Mouse (Mus musculus) erythroblast, embryonic 14.5 days (primary cell): ENCODE measurements around the gene Shisa9.

ENCODE experiments used
- GATA1 ChIP-seq: IDR thresholded peaks from 2 replicates; pipeline ENCODE4 v1.6.1; 2012; ENCODE audit warnings: low read length, inconsistent platforms, mixed read lengths
- TAL1 ChIP-seq: IDR thresholded peaks from 3 replicates; pipeline ENCODE4 v1.6.1; 2012; ENCODE audit warnings: low read length, inconsistent platforms, mixed read lengths

GRCm38 (mm10) chr16:12202151-12202550 is 218.2 kb downstream of the Shisa9 start:
- TF ChIP-seq TAL1, result no peak
- TF ChIP-seq GATA1, result no peak
